Mouse (Mus musculus): Measurements from ENCODE around the gene Ltb4r2. TPM values are rescaled to one million over a fixed set of nuclear protein-coding genes. Genes with fewer than 3 reads are reported as not detected.
A peak's percentile ranks its signal among the peaks of the same experiment; 100 is the strongest.

The Ltb4r2 gene
- polyA plus RNA-seq (2014; fragmentation: Nextera tagmentation; extraction: Ambion mirVana): 0.32 and 0.43 TPM in 2 replicates

- peaks cover 41% of the 10 kb centered on the region for H3K27me3 ChIP-seq (ENCODE audit: control insufficient read depth, insufficient read depth, low read length)
- H3K9ac ChIP-seq (ENCODE audit: low read length): peak within 1 kb of the TSS; percentile 65
- H3K36me3 ChIP-seq (ENCODE audit: control insufficient read depth, insufficient read depth, low read length): no peaks in the 10 kb centered on the region
- peak within 1 kb of the TSS; percentile 93 for H3K4me2 ChIP-seq (ENCODE audit: low read depth, low read length, severe bottlenecking)
- ATAC-seq (replicated peaks; ENCODE audit: low FRiP score): no peak
- H3K4me1 ChIP-seq (replicated peaks; ENCODE audit: control insufficient read depth, insufficient read depth, low read length): peaks cover 6% of the 10 kb centered on the region; the same call in 1 of the 2 replicates
- H3K9me3 ChIP-seq (ENCODE audit: control insufficient read depth, low read length): no peaks in the 10 kb centered on the region
- WGBS: 71% methylated on average over 6 of the region's 6 CpGs
- DNase-seq (ENCODE audit: low spot score): no peak
- H3K4me3 ChIP-seq (ENCODE audit: low read depth, low read length): peak within 1 kb of the TSS; percentile 47
- no peak within 1 kb of the TSS for H3K27ac ChIP-seq (ENCODE audit: low read depth, low read length)
These were observed at the start of gene Ltb4r2 for GRCm38 (mm10) chr14:55761163-55761562. Gene Ltb4r2, plus strand, starts transcription at chr14:55761428.

DNA sequence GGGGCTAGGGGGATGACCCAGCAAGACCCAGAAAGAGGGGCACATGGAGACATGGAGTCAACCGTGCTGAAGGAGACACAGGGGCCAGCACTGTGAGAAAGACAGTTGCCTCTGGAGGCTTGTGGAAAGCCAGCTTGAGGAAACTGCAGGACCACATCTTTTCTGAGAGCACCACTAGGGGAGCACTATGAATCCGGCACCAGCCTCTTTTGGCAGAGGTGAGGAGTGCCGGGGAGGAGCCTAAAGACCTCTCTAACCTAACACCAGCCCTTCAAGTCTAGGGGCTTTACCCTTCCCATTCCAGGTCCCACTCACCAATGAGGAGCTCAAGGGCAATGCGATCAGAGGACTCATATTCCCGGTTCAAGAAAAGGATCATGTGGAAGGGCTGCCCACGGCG is 49.4 kb upstream of the Ltb4r2 start:
- H3K36me3 ChIP-seq (ENCODE audit: control insufficient read depth, insufficient read depth, low read length): no peaks in the 10 kb centered on the region
- H3K9me3 ChIP-seq (ENCODE audit: control insufficient read depth, low read length): no peaks in the 10 kb centered on the region
- no peak overlapping the region for H3K9ac ChIP-seq (ENCODE audit: low read length)
- no peak overlapping the region for H3K4me2 ChIP-seq (ENCODE audit: low read depth, low read length, severe bottlenecking)
- no peak for ATAC-seq (replicated peaks; ENCODE audit: low FRiP score)
- H3K4me1 ChIP-seq (replicated peaks; ENCODE audit: control insufficient read depth, insufficient read depth, low read length): peaks cover 3% of the 10 kb centered on the region; the same call in 1 of the 2 replicates
- no peak for DNase-seq (ENCODE audit: low spot score)
- no peaks in the 10 kb centered on the region; the same call in 1 of the 2 replicates for H3K27me3 ChIP-seq (ENCODE audit: control insufficient read depth, insufficient read depth, low read length)
- no peak overlapping the region for H3K27ac ChIP-seq (ENCODE audit: low read depth, low read length)
- no peak overlapping the region for H3K4me3 ChIP-seq (ENCODE audit: low read depth, low read length)
- WGBS: 82% methylated on average over 7 of the region's 7 CpGs

DNA sequence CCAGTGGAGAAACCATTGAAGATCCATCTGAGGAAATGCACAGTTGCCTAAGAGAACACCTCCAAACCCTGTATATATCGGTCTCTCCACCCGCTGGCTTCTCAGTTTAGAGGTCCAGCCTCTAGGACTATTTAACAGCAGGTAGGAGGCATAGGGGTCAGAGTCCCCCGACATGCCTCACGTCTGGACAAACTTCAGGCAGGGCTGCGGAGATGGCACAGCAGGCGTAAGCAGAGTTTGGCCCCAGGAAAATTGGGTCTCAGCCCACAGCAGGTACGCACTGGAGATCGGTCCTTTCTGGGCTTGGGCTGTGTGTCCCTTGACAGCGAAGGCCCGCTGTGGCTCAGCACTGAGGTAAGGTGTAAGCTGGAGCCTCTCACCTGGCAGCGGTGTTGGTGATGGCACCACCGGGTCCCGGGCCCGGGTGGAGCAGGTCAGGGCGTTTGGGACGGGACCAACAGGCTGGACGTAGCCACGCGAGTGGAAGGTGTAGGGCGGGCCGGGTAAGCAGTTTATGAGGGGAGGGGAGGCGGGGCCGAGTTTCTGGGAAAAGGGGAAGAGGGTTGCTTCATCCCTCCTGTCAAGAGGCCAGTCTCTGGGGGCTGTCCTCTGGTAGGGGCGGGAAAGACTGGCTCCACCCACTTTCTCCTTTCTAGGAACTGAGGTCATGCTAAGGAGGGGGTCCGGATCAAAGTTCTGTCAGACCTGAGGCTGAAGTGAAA is 48.1 kb upstream of the Ltb4r2 start:
- 16% methylated on average over 25 of the region's 25 CpGs for WGBS
- ATAC-seq (replicated peaks; ENCODE audit: low FRiP score): no peak
- H3K4me2 ChIP-seq (ENCODE audit: low read depth, low read length, severe bottlenecking): 0 out of 2 replicates have a peak overlapping the region, but pooled peaks have one; percentile 5

GRCm38 (mm10) chr14:55713729-55714122 is 47.5 kb upstream of the Ltb4r2 start, which contains the start of gene Tgm1:
Gene Tgm1, minus strand, starts transcription at chr14:55713926.
- Histone ChIP-seq H3K27me3 (ENCODE audit: control insufficient read depth, insufficient read depth, low read length) (no peaks in the 10 kb centered on the region; the same call in 1 of the 2 replicates), H3K4me3 (ENCODE audit: low read depth, low read length) (no peak within 1 kb of the TSS), H3K4me2 (ENCODE audit: low read depth, low read length, severe bottlenecking) (0 out of 2 replicates have a peak within 1 kb of the TSS, but pooled peaks have one; percentile 5), H3K27ac (ENCODE audit: low read depth, low read length) (no peak within 1 kb of the TSS), H3K36me3 (ENCODE audit: control insufficient read depth, insufficient read depth, low read length) (no peaks in the 10 kb centered on the region; the same call in 1 of the 2 replicates), H3K4me1 (replicated peaks; ENCODE audit: control insufficient read depth, insufficient read depth, low read length) (peaks cover 3% of the 10 kb centered on the region; the same call in 1 of the 2 replicates), H3K9me3 (ENCODE audit: control insufficient read depth, low read length) (no peaks in the 10 kb centered on the region), H3K9ac (ENCODE audit: low read length) (peak within 1 kb of the TSS; percentile 14; the same call in 1 of the 2 replicates)
- WGBS: 31% methylated on average over 4 of the region's 4 CpGs
- ATAC-seq (replicated peaks; ENCODE audit: low FRiP score): no peak
- DNase-seq (ENCODE audit: low spot score): no peak

More for the DNA sequence above, 48.1 kb upstream of the Ltb4r2 start:
- H3K9ac ChIP-seq (ENCODE audit: low read length): peak overlapping the region; percentile 14; the same call in 1 of the 2 replicates
- no peak overlapping the region for H3K4me3 ChIP-seq (ENCODE audit: low read depth, low read length)
- H3K27ac ChIP-seq (ENCODE audit: low read depth, low read length): no peak overlapping the region
- H3K36me3 ChIP-seq (ENCODE audit: control insufficient read depth, insufficient read depth, low read length): no peaks in the 10 kb centered on the region; the same call in 1 of the 2 replicates
- peaks cover 3% of the 10 kb centered on the region; the same call in 1 of the 2 replicates for H3K4me1 ChIP-seq (replicated peaks; ENCODE audit: control insufficient read depth, insufficient read depth, low read length)
- DNase-seq (ENCODE audit: low spot score): no peak
- H3K9me3 ChIP-seq (ENCODE audit: control insufficient read depth, low read length): no peaks in the 10 kb centered on the region
- H3K27me3 ChIP-seq (ENCODE audit: control insufficient read depth, insufficient read depth, low read length): no peaks in the 10 kb centered on the region; the same call in 1 of the 2 replicates

- no peak for ATAC-seq (replicated peaks; ENCODE audit: low FRiP score)
- no peak overlapping the region for H3K9ac ChIP-seq (ENCODE audit: low read length)
- H3K27me3 ChIP-seq (ENCODE audit: control insufficient read depth, insufficient read depth, low read length): no peaks in the 10 kb centered on the region; the same call in 1 of the 2 replicates
- peaks cover 3% of the 10 kb centered on the region; the same call in 1 of the 2 replicates for H3K4me1 ChIP-seq (replicated peaks; ENCODE audit: control insufficient read depth, insufficient read depth, low read length)
- H3K36me3 ChIP-seq (ENCODE audit: control insufficient read depth, insufficient read depth, low read length): no peaks in the 10 kb centered on the region; the same call in 1 of the 2 replicates
- 37% methylated on average over 6 of the region's 6 CpGs for WGBS
- DNase-seq (ENCODE audit: low spot score): no peak
- no peak overlapping the region for H3K27ac ChIP-seq (ENCODE audit: low read depth, low read length)
- H3K4me2 ChIP-seq (ENCODE audit: low read depth, low read length, severe bottlenecking): no peak overlapping the region
- no peak overlapping the region for H3K4me3 ChIP-seq (ENCODE audit: low read depth, low read length)
- H3K9me3 ChIP-seq (ENCODE audit: control insufficient read depth, low read length): no peaks in the 10 kb centered on the region
These were observed 46.3 kb upstream of the Ltb4r2 start for GRCm38 (mm10) chr14:55714893-55715292.

- no peaks in the 10 kb centered on the region for H3K9me3 ChIP-seq (ENCODE audit: control insufficient read depth, low read length)
- peaks cover 3% of the 10 kb centered on the region; the same call in 1 of the 2 replicates for H3K4me1 ChIP-seq (replicated peaks; ENCODE audit: control insufficient read depth, insufficient read depth, low read length)
- H3K4me3 ChIP-seq (ENCODE audit: low read depth, low read length): no peak overlapping the region
- no peak for ATAC-seq (replicated peaks; ENCODE audit: low FRiP score)
- H3K4me2 ChIP-seq (ENCODE audit: low read depth, low read length, severe bottlenecking): no peak overlapping the region
- no peak overlapping the region for H3K9ac ChIP-seq (ENCODE audit: low read length)
- H3K27me3 ChIP-seq (ENCODE audit: control insufficient read depth, insufficient read depth, low read length): no peaks in the 10 kb centered on the region; the same call in 1 of the 2 replicates
- H3K27ac ChIP-seq (ENCODE audit: low read depth, low read length): no peak overlapping the region
- over 99% methylated on average over 6 of the region's 6 CpGs for WGBS
- DNase-seq (ENCODE audit: low spot score): no peak
- H3K36me3 ChIP-seq (ENCODE audit: control insufficient read depth, insufficient read depth, low read length): no peaks in the 10 kb centered on the region; the same call in 1 of the 2 replicates
These were observed 45.0 kb upstream of the Ltb4r2 start for GRCm38 (mm10) chr14:55716271-55716670.

DNA sequence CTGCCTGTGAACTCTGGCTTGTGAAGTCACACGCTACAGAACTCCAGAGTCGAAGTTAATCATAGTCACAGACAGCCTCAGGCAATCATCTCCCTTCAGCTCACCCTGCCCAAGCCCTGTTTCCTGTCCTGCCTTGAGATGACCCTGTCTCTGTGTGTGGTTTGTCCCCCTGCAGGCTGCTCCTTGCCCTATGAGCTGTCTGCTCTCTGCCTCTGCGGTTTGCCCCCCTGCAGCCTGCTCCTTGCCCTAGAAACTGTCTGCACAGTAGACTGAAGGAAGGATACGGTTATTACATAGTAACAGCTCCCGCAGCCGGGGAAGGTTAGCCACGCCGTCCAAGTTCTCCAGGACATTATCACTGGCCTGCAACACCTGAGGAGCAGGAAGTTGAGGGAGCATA is 44.3 kb upstream of the Ltb4r2 start:
- Histone ChIP-seq H3K9ac (ENCODE audit: low read length) (no peak overlapping the region), H3K27ac (ENCODE audit: low read depth, low read length) (no peak overlapping the region)

DNA sequence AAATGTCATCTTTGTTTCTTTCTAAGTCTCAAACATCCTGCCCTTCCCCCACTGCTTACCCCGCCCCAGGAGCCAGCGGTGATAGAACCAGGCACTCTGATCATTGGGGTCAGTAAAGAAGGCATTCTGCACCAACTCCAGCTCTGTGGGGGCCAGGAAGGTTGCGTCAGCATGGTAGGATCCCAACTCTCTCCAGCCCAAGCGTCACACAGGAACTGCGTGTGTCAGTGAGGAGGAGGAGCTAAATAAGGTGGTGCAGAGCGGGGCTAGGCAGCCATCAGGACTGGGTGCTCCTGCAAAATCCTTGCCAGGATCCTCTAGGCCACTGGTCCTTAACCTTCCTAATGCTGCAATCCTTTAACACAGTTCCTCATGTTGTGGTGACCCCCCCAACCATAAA is 41.5 kb upstream of the Ltb4r2 start:
- Histone ChIP-seq H3K27ac (ENCODE audit: low read depth, low read length) (no peak overlapping the region), H3K36me3 (ENCODE audit: control insufficient read depth, insufficient read depth, low read length) (no peaks in the 10 kb centered on the region; the same call in 1 of the 2 replicates), H3K4me2 (ENCODE audit: low read depth, low read length, severe bottlenecking) (no peak overlapping the region), H3K27me3 (ENCODE audit: control insufficient read depth, insufficient read depth, low read length) (no peaks in the 10 kb centered on the region), H3K9me3 (ENCODE audit: control insufficient read depth, low read length) (no peaks in the 10 kb centered on the region), H3K4me3 (ENCODE audit: low read depth, low read length) (no peak overlapping the region), H3K4me1 (replicated peaks; ENCODE audit: control insufficient read depth, insufficient read depth, low read length) (no peaks in the 10 kb centered on the region), H3K9ac (ENCODE audit: low read length) (no peak overlapping the region)
- ATAC-seq (replicated peaks; ENCODE audit: low FRiP score) (no peak), DNase-seq (ENCODE audit: low spot score) (no peak)
- WGBS: 86% methylated on average over 6 of the region's 6 CpGs

More for the DNA sequence above, 44.3 kb upstream of the Ltb4r2 start:
- Histone ChIP-seq H3K36me3 (ENCODE audit: control insufficient read depth, insufficient read depth, low read length) (no peaks in the 10 kb centered on the region; the same call in 1 of the 2 replicates), H3K4me2 (ENCODE audit: low read depth, low read length, severe bottlenecking) (no peak overlapping the region), H3K4me1 (replicated peaks; ENCODE audit: control insufficient read depth, insufficient read depth, low read length) (peaks cover 3% of the 10 kb centered on the region; the same call in 1 of the 2 replicates), H3K27me3 (ENCODE audit: control insufficient read depth, insufficient read depth, low read length) (no peaks in the 10 kb centered on the region; the same call in 1 of the 2 replicates), H3K4me3 (ENCODE audit: low read depth, low read length) (no peak overlapping the region), H3K9me3 (ENCODE audit: control insufficient read depth, low read length) (no peaks in the 10 kb centered on the region)
- DNase-seq (ENCODE audit: low spot score): no peak
- no peak for ATAC-seq (replicated peaks; ENCODE audit: low FRiP score)
- WGBS: 80% methylated on average over 8 of the region's 8 CpGs
